Mouse (Mus musculus) embryonic facial prominence, embryonic 12.5 days (tissue): ENCODE measurements around the gene Rergl. TPM values are rescaled to one million over a fixed set of nuclear protein-coding genes. Genes with fewer than 3 reads are reported as not detected.

Source experiments
- ATAC-seq: fragments of 200-750 bp; cut with Nextera tagmentation; 2 replicates; pipeline ENCODE4 v1.8.0; 2017; ENCODE audit not compliant: insufficient number of reproducible peaks, insufficient read depth, low FRiP score, low TSS enrichment
- H3K27ac ChIP-seq: fragments of 300-500 bp; sonication (generic); 2 replicates; pipeline ENCODE4 v1.5.1; 2016; ENCODE audit warnings: mild to moderate bottlenecking
- H3K27me3 ChIP-seq: fragments of 300-500 bp; sonication (generic); 2 replicates; pipeline ENCODE4 v1.6.1; 2016; ENCODE audit warnings: mild to moderate bottlenecking, moderate library complexity
- H3K36me3 ChIP-seq: fragments of 300-500 bp; sonication (generic); 2 replicates; pipeline ENCODE4 v1.6.1; 2016; ENCODE audit warnings: mild to moderate bottlenecking
- H3K4me1 ChIP-seq: fragments of 300-500 bp; sonication (generic); 2 replicates; pipeline ENCODE4 v1.6.1; 2016
- H3K4me2 ChIP-seq: fragments of 300-500 bp; sonication (generic); replicated peaks from 2 replicates; pipeline ENCODE4 v1.6.1; 2016; ENCODE audit warnings: mild to moderate bottlenecking, moderate library complexity
- H3K4me3 ChIP-seq: fragments of 300-500 bp; sonication (generic); 2 replicates; pipeline ENCODE4 v1.5.1; 2016; ENCODE audit warnings: mild to moderate bottlenecking
- H3K9ac ChIP-seq: fragments of 300-500 bp; sonication (generic); 2 replicates; pipeline ENCODE4 v1.6.1; 2016; ENCODE audit warnings: mild to moderate bottlenecking, moderate library complexity
- H3K9me3 ChIP-seq: fragments of 300-500 bp; sonication (generic); 2 replicates; pipeline ENCODE4 v1.6.1; 2016; ENCODE audit warnings: mild to moderate bottlenecking, moderate library complexity
- WGBS: fragments of 180-500 bp; shearing (Covaris S2); methylation state at CpG from one replicate; pipeline ENCODE4 v1.1.7; 2016; 5-methylcytosine and 5-hydroxymethylcytosine counted together
- polyA plus RNA-seq: library from polyadenylated mRNA; unstranded; fragments of >200 nt; fragmentation: Nextera tagmentation; extraction: Ambion mirVana; gene quantifications from 2 replicates; pipeline ENCODE4 v1.2.1, GENCODE M21; 2016

The Rergl gene
- not detected in 2 replicates for polyA plus RNA-seq

DNA sequence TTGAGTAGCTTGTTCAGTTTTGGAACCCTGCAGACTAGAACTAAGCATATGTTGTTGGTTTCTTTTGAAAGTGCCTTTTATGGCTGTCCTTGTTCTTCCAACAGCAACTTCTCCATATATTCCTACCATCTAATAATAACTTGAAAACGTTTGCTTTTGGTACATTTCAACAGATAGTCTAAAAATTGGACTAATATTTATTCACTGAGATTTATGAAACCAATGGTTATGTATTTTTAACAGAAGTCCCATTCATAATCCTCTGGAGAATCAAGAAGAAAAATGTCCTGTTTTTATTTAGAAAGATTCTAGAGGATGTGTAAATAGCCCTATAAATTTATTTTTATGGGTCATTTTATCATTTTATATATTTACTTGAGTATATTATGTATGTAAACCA is at the start of gene Rergl:
Gene Rergl, minus strand, starts transcription at position 101 of the 400 bp plus-strand sequence.
- no peak within 1 kb of the TSS for H3K4me3 ChIP-seq
- H3K4me2 ChIP-seq, result no peak within 1 kb of the TSS
- ATAC-seq, result no peak
- H3K27ac ChIP-seq, result no peak within 1 kb of the TSS
- no peak within 1 kb of the TSS for H3K9ac ChIP-seq
- H3K36me3 ChIP-seq, result no peaks in the 10 kb centered on the region
- no peaks in the 10 kb centered on the region for H3K9me3 ChIP-seq
- H3K4me1 ChIP-seq, result no peaks in the 10 kb centered on the region
- no peaks in the 10 kb centered on the region for H3K27me3 ChIP-seq
- 33% methylated on average over 1 of the region's 1 CpGs for WGBS

DNA sequence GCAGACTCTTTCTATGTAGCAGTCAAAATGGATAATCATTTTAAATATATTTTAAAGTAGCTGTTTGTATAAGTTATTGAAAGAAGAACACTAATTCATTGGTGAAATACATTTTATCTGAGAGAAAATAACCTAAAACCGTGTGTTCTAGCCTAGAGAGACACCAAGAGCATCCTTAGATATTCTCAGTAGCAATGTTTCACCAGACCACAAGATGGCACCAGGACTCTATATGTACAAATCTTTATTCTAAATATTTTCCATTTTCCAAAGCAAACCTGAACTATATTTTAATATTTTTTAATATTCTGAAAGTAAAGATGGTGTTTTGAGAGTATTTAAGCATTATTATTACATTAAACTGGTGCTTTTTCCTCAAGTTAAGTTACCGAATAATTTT is 36.7 kb upstream of the Rergl start:
- H3K9ac ChIP-seq, result no peak overlapping the region
- H3K27me3 ChIP-seq, result no peaks in the 10 kb centered on the region
- H3K36me3 ChIP-seq, result no peaks in the 10 kb centered on the region
- no peak for ATAC-seq
- no peak overlapping the region for H3K27ac ChIP-seq
- H3K4me1 ChIP-seq, result no peaks in the 10 kb centered on the region
- H3K4me2 ChIP-seq, result no peak overlapping the region
- H3K4me3 ChIP-seq, result no peak overlapping the region
- no peaks in the 10 kb centered on the region for H3K9me3 ChIP-seq
- 53% methylated on average over 2 of the region's 2 CpGs for WGBS

DNA sequence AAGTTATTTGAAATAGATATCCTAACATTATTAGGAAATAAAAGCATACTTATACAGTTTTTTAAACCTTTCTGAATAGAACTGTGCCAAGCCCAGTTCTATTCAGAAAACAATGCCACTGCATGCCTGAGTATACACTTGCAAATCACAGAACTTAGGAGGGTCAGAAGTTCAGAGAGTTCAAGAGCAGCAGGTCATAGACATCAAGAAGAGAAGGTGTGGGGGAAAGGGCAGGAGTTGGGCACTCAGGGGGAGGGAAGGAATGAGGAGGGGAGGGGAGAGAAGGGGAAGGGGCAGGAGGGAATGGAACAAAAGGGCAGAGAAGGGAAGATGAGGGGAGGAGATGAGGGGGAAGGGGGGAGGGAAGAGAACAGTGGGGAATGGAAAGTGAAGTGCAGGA is 23.6 kb upstream of the Rergl start:
- no peaks in the 10 kb centered on the region for H3K27me3 ChIP-seq
- H3K27ac ChIP-seq, result no peak overlapping the region
- no peak for ATAC-seq
- H3K9me3 ChIP-seq, result no peaks in the 10 kb centered on the region
- no peak overlapping the region for H3K4me3 ChIP-seq
- no peaks in the 10 kb centered on the region for H3K36me3 ChIP-seq
- H3K4me2 ChIP-seq, result no peak overlapping the region
- 0 out of 2 replicates have a peak, but pooled peaks cover 8% of the 10 kb centered on the region for H3K4me1 ChIP-seq
- H3K9ac ChIP-seq, result no peak overlapping the region

DNA sequence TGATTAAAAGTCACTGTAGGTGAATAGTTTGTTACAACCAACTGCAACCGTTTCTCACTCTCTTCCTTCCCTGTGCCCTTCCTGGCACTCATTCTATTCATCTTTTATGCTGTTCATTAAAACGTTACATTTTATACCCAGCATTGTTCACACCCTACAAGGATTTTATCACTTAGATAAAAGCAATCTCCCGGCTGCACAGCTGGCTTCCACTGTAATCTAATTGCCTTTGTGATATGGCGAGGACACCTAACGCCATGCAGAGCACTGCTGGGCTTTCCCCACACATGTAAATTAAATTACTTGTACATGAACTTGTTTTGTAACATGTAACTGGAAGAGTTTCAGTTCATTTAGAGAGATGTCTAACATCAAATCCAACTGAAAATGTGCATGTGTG is 22.5 kb upstream of the Rergl start:
- Histone ChIP-seq H3K27me3 (no peaks in the 10 kb centered on the region), H3K36me3 (no peaks in the 10 kb centered on the region), H3K27ac (no peak overlapping the region), H3K4me2 (no peak overlapping the region), H3K9me3 (no peaks in the 10 kb centered on the region), H3K9ac (no peak overlapping the region), H3K4me1 (0 out of 2 replicates have a peak, but pooled peaks cover 8% of the 10 kb centered on the region), H3K4me3 (no peak overlapping the region)
- 62% methylated on average over 5 of the region's 5 CpGs for WGBS
- no peak for ATAC-seq

DNA sequence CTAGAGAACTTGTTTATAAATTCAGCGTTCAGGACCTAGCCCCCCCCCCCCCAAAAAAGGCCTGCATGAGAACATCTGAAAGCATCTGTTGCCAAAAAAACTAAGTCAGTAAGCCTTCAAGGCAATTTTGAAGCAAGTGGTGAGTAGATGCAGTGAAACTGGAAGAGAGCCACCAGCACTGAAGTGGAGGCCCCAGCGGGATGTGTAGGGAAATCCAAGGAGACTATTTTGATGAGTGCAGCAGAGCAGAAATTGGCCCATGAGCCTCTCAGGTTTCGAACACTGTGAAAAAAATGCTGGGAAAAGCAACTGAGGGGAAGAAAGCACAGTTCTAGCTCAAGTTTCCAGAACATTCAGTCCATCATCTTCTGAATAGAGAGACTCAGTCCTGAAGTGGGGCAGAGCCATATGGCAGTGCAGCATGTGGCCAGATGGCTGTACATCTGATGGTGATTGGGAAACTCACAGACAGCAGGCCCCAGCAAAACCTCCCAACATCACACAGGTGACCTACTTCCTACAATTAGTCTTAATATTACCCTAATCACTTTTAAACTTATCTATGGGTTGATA is 13.2 kb upstream of the Rergl start:
- Histone ChIP-seq H3K9ac (no peak overlapping the region), H3K27me3 (no peaks in the 10 kb centered on the region), H3K4me3 (no peak overlapping the region), H3K36me3 (no peaks in the 10 kb centered on the region), H3K27ac (no peak overlapping the region), H3K4me2 (no peak overlapping the region), H3K9me3 (no peaks in the 10 kb centered on the region), H3K4me1 (no peaks in the 10 kb centered on the region)
- ATAC-seq, result no peak
- WGBS, result 81% methylated on average over 3 of the region's 3 CpGs

DNA sequence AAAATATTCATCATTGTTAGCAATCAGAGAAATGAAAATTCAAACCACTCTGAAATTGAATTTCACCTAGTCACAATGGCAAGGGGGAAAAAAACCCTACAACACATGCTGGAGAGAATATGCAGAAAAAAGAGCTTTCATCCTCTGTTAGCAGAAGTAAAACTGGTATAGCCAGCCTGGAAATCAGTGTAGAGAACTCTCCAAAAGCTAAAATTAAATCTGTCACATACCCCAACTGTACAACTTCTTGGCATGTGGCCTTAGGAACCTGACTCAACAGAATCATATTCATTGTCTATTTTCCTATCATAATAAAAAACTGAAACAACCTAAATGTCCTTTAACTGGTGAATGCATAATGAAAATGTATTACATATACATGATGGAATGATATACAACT is 22.0 kb downstream of the Rergl start:
- no peak for ATAC-seq
- Histone ChIP-seq H3K27ac (no peak overlapping the region), H3K27me3 (no peaks in the 10 kb centered on the region), H3K36me3 (no peaks in the 10 kb centered on the region), H3K4me3 (no peak overlapping the region), H3K4me1 (no peaks in the 10 kb centered on the region), H3K4me2 (no peak overlapping the region), H3K9me3 (no peaks in the 10 kb centered on the region), H3K9ac (no peak overlapping the region)

DNA sequence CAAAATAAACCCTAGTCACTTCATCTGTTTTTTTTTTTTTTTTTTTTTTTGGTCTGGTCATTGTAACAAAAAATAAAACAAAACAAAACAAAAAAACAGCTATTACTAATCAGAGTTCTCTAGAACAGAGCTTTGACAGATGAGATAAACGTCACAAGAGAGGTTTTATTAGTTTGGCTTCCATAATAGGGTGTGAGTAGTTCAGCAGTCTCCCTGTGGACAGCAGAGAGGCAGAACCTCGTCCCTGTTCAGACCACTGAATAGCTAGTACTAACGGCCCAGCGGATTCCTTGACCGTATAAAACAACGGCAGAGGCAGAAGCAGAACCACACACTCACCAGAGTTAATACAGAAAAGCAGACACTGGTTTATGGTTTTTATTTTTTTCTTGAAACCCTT is 36.8 kb downstream of the Rergl start:
- Histone ChIP-seq H3K9me3 (no peaks in the 10 kb centered on the region), H3K27me3 (no peaks in the 10 kb centered on the region), H3K4me3 (no peak overlapping the region), H3K9ac (no peak overlapping the region), H3K27ac (no peak overlapping the region), H3K36me3 (no peaks in the 10 kb centered on the region), H3K4me2 (no peak overlapping the region), H3K4me1 (no peaks in the 10 kb centered on the region)
- 76% methylated on average over 6 of the region's 6 CpGs for WGBS
- no peak for ATAC-seq

DNA sequence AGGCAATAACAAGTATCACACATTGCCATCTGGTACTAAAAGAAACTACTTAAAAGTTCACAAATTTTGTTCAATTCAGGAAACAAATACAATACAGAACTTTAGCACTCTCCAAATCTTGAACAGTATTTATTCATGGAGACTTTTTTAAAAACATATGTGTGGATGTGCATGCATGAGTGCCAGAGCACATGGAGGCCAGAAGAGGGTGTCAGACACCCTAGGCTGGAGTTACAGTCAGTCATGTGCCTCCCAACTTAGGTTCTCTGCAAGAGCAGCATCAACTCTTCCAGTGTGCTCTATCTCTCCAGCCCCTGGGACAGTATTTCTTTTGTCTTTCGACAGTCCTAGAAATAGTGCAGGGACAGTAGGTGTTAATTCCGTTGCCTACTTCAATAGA is 37.5 kb downstream of the Rergl start:
- Histone ChIP-seq H3K9me3 (no peaks in the 10 kb centered on the region), H3K4me2 (no peak overlapping the region), H3K9ac (no peak overlapping the region), H3K36me3 (no peaks in the 10 kb centered on the region), H3K4me3 (no peak overlapping the region), H3K27me3 (no peaks in the 10 kb centered on the region), H3K4me1 (no peaks in the 10 kb centered on the region), H3K27ac (no peak overlapping the region)
- no peak for ATAC-seq
- WGBS, result 89% methylated on average over 2 of the region's 2 CpGs

DNA sequence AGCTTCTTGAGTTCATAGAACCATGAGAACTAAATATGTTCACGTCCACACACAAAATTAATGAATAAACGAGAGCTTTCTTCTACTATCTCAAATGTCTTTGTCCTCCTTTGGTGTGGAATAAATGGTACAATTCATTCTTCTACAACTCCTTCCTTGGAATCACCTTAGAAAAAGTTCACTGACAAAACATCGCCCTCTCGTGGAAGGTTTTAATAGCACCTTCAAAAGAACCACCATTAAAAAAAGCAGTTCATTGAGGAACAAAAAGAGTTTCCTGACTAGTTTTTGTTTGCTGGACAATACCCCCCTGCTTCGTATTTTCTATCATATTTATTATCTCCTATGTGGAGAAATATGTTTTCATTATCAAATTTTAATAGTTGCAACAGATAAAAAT is 40.7 kb downstream of the Rergl start:
- Histone ChIP-seq H3K4me3 (no peak overlapping the region), H3K36me3 (no peaks in the 10 kb centered on the region), H3K4me1 (no peaks in the 10 kb centered on the region), H3K9ac (no peak overlapping the region), H3K27me3 (no peaks in the 10 kb centered on the region), H3K9me3 (no peaks in the 10 kb centered on the region), H3K27ac (no peak overlapping the region), H3K4me2 (no peak overlapping the region)
- 29% methylated on average over 5 of the region's 5 CpGs for WGBS
- no peak for ATAC-seq

DNA sequence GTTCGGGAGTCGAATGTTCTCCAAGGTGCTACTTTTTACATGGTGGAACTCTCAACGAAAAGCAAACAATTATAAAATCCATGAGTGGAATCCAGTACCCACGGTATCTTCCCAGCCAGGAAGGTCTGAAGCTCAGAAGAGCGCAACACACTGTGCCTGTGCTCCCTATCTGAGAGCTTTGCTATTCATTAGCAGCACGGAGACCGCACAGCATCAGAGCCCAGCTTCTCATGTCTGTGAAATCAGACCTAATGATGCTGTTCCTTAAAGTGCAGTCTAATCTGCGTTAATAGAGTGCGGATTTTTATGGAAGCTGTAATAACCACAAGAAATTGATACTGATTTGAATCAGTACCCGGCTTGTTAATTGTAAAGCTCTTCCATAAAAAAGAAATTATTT is 41.3 kb downstream of the Rergl start:
- Histone ChIP-seq H3K4me1 (no peaks in the 10 kb centered on the region), H3K27ac (no peak overlapping the region), H3K4me2 (no peak overlapping the region), H3K9ac (no peak overlapping the region), H3K9me3 (no peaks in the 10 kb centered on the region), H3K4me3 (no peak overlapping the region), H3K27me3 (no peaks in the 10 kb centered on the region), H3K36me3 (no peaks in the 10 kb centered on the region)
- 85% methylated on average over 10 of the region's 10 CpGs for WGBS
- no peak for ATAC-seq

DNA sequence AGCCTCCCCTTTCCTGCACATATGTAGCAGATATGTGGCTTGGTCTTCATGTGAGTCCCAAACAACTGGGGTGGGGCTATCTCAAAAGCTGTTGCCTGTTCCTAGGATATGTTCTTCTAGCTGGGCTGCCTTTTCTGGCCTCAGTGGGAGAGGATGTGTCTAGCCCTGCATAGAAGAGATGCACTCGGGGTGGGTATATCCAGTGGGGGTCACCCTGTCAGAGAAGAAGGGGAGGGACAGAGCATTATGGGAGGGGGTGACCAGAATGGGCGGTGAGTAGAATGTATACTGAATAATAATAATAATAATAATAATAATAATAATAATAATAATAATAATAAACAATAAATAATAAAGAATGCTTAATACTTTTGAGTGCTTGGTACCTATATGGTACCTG is 57.8 kb downstream of the Rergl start:
- ATAC-seq, result no peak
- H3K9me3 ChIP-seq, result no peaks in the 10 kb centered on the region
- H3K27ac ChIP-seq, result no peak overlapping the region
- no peaks in the 10 kb centered on the region for H3K4me1 ChIP-seq
- no peak overlapping the region for H3K9ac ChIP-seq
- no peak overlapping the region for H3K4me2 ChIP-seq
- H3K36me3 ChIP-seq, result no peaks in the 10 kb centered on the region
- 78% methylated on average over 2 of the region's 2 CpGs for WGBS
- H3K27me3 ChIP-seq, result no peaks in the 10 kb centered on the region
- no peak overlapping the region for H3K4me3 ChIP-seq
